Mouse (Mus musculus): ENCODE data around the gene Cd8a. TPM values are rescaled to one million over a fixed set of nuclear protein-coding genes. Genes with fewer than 3 reads are reported as not detected.

The Cd8a gene
- polyA plus RNA-seq, 2 experiments = 0.03 TPM; not detected in 1

DNA sequence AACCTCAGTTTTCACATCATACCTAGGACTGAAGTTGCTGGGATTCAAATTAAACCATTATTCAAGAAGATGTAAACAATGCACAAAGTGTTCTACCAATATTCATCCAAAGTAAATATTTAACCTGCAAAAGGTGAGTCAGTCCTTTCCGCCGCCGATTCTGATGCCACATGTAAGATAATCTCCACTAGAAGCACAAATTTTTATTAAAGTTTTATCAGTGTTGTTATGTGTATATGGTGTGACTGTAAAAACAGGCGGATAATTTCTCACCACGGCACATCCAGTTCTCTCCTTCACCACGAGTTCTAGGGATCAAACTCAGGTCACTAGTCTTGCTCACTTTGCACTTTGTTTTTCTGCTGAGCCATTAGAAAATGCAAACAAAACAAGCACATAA is 47.6 kb downstream of the Cd8a start:
- Histone ChIP-seq H3K9me3 (ENCODE audit: control insufficient read depth, low read length) (no peaks in the 10 kb centered on the region), H3K27me3 (ENCODE audit: control insufficient read depth, insufficient read depth, low read length) (no peaks in the 10 kb centered on the region), H3K4me1 (ENCODE audit: control insufficient read depth, insufficient read depth, low read length) (no peaks in the 10 kb centered on the region), H3K4me3 (replicated peaks; ENCODE audit: low read length) (no peak overlapping the region), H3K36me3 (ENCODE audit: control insufficient read depth, insufficient read depth, low read length) (peaks cover 7% of the 10 kb centered on the region; the same call in 1 of the 2 replicates), H3K4me2 (replicated peaks; ENCODE audit: low read depth, low read length, severe bottlenecking) (no peak overlapping the region), H3K27ac (replicated peaks; ENCODE audit: low read depth, low read length) (no peak overlapping the region), H3K9ac (ENCODE audit: low read depth, low read length, severe bottlenecking) (no peak overlapping the region)
- WGBS = 85% methylated on average over 6 of the region's 6 CpGs
- DNase-seq (ENCODE audit: low spot score) (no peak), ATAC-seq (ENCODE audit: low FRiP score, low read depth) (no peak)
- TF ChIP-seq POLR2A (IDR thresholded peaks at IDR 0.05; ENCODE audit: borderline replicate concordance, extremely low read depth, insufficient read depth, insufficient read length) = no peak

DNA sequence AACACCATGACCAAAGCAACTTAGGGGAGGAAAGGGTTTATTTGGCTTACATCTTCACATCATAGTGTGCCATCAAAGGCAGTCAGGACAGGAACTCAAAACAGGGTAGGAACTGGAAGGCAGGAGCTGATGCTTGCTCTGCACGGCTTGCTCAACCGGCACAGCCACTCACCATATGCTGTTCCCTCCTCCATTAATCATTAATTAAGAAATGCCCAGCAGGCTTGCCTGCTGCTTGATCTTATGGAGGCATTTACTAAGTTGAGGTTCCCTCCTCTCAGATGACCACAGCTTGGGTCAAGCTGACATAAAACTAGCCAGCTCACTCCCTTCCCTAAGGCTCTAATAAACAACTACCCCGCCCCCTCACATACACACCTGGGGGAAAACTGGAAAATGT is 48.9 kb downstream of the Cd8a start:
- WGBS = 76% methylated on average over 3 of the region's 3 CpGs
- Histone ChIP-seq H3K27ac (replicated peaks; ENCODE audit: low read depth, low read length) (no peak overlapping the region), H3K4me1 (ENCODE audit: control insufficient read depth, insufficient read depth, low read length) (no peaks in the 10 kb centered on the region)

DNA sequence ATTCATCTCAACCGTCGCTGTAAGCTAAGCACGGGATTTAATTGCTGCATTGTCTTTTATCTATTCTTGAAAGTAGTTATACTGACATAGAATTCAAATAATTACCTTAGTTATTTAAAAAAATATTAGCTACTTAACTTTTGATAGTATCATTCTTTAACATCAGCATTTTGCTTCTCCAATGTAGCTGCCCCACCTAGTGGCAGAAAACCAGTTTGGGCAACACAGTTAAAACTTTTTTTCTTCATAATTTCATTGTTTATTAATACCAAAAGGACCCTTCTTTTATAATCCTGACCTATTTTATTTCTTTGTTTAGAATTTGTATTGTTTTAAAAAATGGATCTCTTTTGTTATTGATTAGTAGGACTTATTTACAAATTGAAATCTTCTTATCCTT is 49.9 kb downstream of the Cd8a start:
- H3K9ac ChIP-seq (ENCODE audit: low read depth, low read length, severe bottlenecking) = no peak overlapping the region
- DNase-seq (ENCODE audit: low spot score) (no peak), ATAC-seq (ENCODE audit: low FRiP score, low read depth) (no peak)
- no peaks in the 10 kb centered on the region for H3K9me3 ChIP-seq (ENCODE audit: control insufficient read depth, low read length)
- H3K36me3 ChIP-seq (ENCODE audit: control insufficient read depth, insufficient read depth, low read length) = peaks cover 15% of the 10 kb centered on the region
- no peak overlapping the region for H3K4me2 ChIP-seq (replicated peaks; ENCODE audit: low read depth, low read length, severe bottlenecking)
- no peak overlapping the region for H3K27ac ChIP-seq (replicated peaks; ENCODE audit: low read depth, low read length)
- H3K27me3 ChIP-seq (ENCODE audit: control insufficient read depth, insufficient read depth, low read length) = no peaks in the 10 kb centered on the region
- TF ChIP-seq POLR2A (IDR thresholded peaks at IDR 0.05; ENCODE audit: borderline replicate concordance, extremely low read depth, insufficient read depth, insufficient read length) = no peak
- no peak overlapping the region for H3K4me3 ChIP-seq (replicated peaks; ENCODE audit: low read length)
- no peaks in the 10 kb centered on the region for H3K4me1 ChIP-seq (ENCODE audit: control insufficient read depth, insufficient read depth, low read length)
- 92% methylated on average over 3 of the region's 3 CpGs for WGBS

More for the DNA sequence above, 48.9 kb downstream of the Cd8a start:
- no peak overlapping the region for H3K9ac ChIP-seq (ENCODE audit: low read depth, low read length, severe bottlenecking)
- no peaks in the 10 kb centered on the region for H3K9me3 ChIP-seq (ENCODE audit: control insufficient read depth, low read length)
- no peaks in the 10 kb centered on the region for H3K27me3 ChIP-seq (ENCODE audit: control insufficient read depth, insufficient read depth, low read length)
- no peak for TF ChIP-seq POLR2A (IDR thresholded peaks at IDR 0.05; ENCODE audit: borderline replicate concordance, extremely low read depth, insufficient read depth, insufficient read length)
- no peak overlapping the region for H3K4me3 ChIP-seq (replicated peaks; ENCODE audit: low read length)
- H3K36me3 ChIP-seq (ENCODE audit: control insufficient read depth, insufficient read depth, low read length) = peaks cover 11% of the 10 kb centered on the region
- DNase-seq (ENCODE audit: low spot score) = no peak
- no peak for ATAC-seq (ENCODE audit: low FRiP score, low read depth)
- H3K4me2 ChIP-seq (replicated peaks; ENCODE audit: low read depth, low read length, severe bottlenecking) = no peak overlapping the region

DNA sequence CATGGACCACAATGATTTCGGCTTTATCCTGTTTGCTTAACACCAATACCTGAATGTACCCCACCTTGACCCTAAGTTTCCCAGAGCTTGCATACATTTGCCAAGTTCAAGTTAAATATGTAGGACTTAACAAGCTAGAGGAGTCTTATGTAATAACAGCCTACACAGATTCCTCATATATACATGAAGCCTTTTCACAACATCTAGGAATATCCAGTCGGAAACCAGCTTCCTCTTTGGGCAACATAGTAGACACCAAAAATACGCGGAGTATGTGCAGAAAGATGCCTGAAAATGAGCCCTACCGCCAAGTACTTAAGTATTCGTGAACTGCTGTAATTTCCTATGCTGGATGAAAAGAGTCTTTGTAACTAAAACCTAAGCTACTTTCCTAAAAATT is 52.5 kb downstream of the Cd8a start:
- no peak overlapping the region for H3K27ac ChIP-seq (replicated peaks; ENCODE audit: low read depth, low read length)
- no peak overlapping the region for H3K4me2 ChIP-seq (replicated peaks; ENCODE audit: low read depth, low read length, severe bottlenecking)
- no peak overlapping the region for H3K9ac ChIP-seq (ENCODE audit: low read depth, low read length, severe bottlenecking)
- peaks cover 8% of the 10 kb centered on the region for H3K36me3 ChIP-seq (ENCODE audit: control insufficient read depth, insufficient read depth, low read length)
- H3K4me1 ChIP-seq (ENCODE audit: control insufficient read depth, insufficient read depth, low read length) = no peaks in the 10 kb centered on the region
- no peak for TF ChIP-seq POLR2A (IDR thresholded peaks at IDR 0.05; ENCODE audit: borderline replicate concordance, extremely low read depth, insufficient read depth, insufficient read length)
- DNase-seq (ENCODE audit: low spot score) = no peak
- H3K9me3 ChIP-seq (ENCODE audit: control insufficient read depth, low read length) = no peaks in the 10 kb centered on the region
- ATAC-seq (ENCODE audit: low FRiP score, low read depth) = no peak
- WGBS = 82% methylated on average over 6 of the region's 6 CpGs
- no peak overlapping the region for H3K4me3 ChIP-seq (replicated peaks; ENCODE audit: low read length)
- H3K27me3 ChIP-seq (ENCODE audit: control insufficient read depth, insufficient read depth, low read length) = no peaks in the 10 kb centered on the region

DNA sequence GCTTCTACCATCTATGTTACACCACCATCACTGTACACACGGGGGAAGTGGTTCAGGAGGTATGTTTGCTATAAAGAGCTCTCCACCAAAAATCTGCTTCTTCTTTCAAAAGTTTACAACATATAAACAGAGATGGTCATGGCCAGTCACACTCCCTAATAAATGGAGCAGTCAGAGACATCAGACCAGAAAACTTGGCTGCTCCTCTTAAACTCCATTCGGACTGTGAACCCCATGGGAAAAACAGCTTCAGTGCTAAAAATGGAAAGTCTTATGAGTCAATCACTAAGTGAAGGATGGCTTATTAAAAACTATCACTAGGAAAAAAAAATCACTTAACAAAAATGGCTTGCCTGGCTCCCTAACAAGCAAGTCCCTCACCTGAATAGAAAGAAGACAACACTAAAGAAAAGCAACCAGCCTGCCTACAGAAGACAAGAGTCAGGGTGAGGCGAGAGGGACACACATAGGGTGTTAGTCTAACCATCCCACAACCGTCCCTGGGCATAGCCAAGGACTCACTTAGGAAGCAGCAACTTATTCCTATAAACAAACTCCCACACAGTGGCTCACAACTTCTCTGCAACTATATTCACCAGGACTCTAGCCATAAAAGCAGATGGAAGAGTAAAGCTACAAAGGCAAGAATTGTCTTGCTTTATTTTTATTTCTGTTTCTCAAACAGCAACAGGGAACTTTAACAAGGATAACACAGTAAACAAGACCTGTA is 54.9 kb downstream of the Cd8a start:
- H3K4me3 ChIP-seq (replicated peaks; ENCODE audit: low read length) = no peak overlapping the region
- no peak overlapping the region for H3K9ac ChIP-seq (ENCODE audit: low read depth, low read length, severe bottlenecking)
- no peak overlapping the region for H3K27ac ChIP-seq (replicated peaks; ENCODE audit: low read depth, low read length)
- no peaks in the 10 kb centered on the region for H3K9me3 ChIP-seq (ENCODE audit: control insufficient read depth, low read length)
- no peaks in the 10 kb centered on the region for H3K27me3 ChIP-seq (ENCODE audit: control insufficient read depth, insufficient read depth, low read length)
- no peak overlapping the region for H3K4me2 ChIP-seq (replicated peaks; ENCODE audit: low read depth, low read length, severe bottlenecking)
- peaks cover 8% of the 10 kb centered on the region for H3K36me3 ChIP-seq (ENCODE audit: control insufficient read depth, insufficient read depth, low read length)
- 82% methylated on average over 4 of the region's 4 CpGs for WGBS
- no peak for TF ChIP-seq POLR2A (IDR thresholded peaks at IDR 0.05; ENCODE audit: borderline replicate concordance, extremely low read depth, insufficient read depth, insufficient read length)
- H3K4me1 ChIP-seq (ENCODE audit: control insufficient read depth, insufficient read depth, low read length) = 0 out of 2 replicates have a peak, but pooled peaks cover 3% of the 10 kb centered on the region
- ATAC-seq (ENCODE audit: low FRiP score, low read depth) (no peak), DNase-seq (ENCODE audit: low spot score) (no peak)

Other genes with a start within 250 kb of the Cd8a start
- 5.6 and 5.9 TPM in 2 replicates for gene Thnsl2, start 229.0 kb upstream of the Cd8a start, polyA plus RNA-seq (2012; rRNA removed)
- 8.6 and 9.1 TPM in 2 replicates for gene Thnsl2, start 229.0 kb upstream of the Cd8a start, polyA plus RNA-seq (2014; fragmentation: Nextera tagmentation; extraction: Ambion mirVana)
- 0.23 TPM in 1 of 2 replicates, not detected in the other for gene Fabp1, start 173.6 kb upstream of the Cd8a start, polyA plus RNA-seq (2012; rRNA removed)
- not detected in 2 replicates for gene Fabp1, start 173.6 kb upstream of the Cd8a start, polyA plus RNA-seq (2014; fragmentation: Nextera tagmentation; extraction: Ambion mirVana)
- gene Krcc1, start 101.8 kb upstream of the Cd8a start, polyA plus RNA-seq (2012; rRNA removed) = 15.2 and 23.5 TPM in 2 replicates
- 45.9 and 47.0 TPM in 2 replicates for gene Krcc1, start 101.8 kb upstream of the Cd8a start, polyA plus RNA-seq (2014; fragmentation: Nextera tagmentation; extraction: Ambion mirVana)
- 26.1 and 26.3 TPM in 2 replicates for gene Smyd1, start 51.2 kb upstream of the Cd8a start, polyA plus RNA-seq (2012; rRNA removed)
- 14.9 and 19.1 TPM in 2 replicates for gene Smyd1, start 51.2 kb upstream of the Cd8a start, polyA plus RNA-seq (2014; fragmentation: Nextera tagmentation; extraction: Ambion mirVana)
- gene Cd8b1, start 50.6 kb upstream of the Cd8a start, polyA plus RNA-seq (2012; rRNA removed) = not detected in 2 replicates
- gene Cd8b1, start 50.6 kb upstream of the Cd8a start, polyA plus RNA-seq (2014; fragmentation: Nextera tagmentation; extraction: Ambion mirVana) = not detected in 2 replicates
- 34.9 and 35.9 TPM in 2 replicates for gene Rmnd5a, start 67.2 kb downstream of the Cd8a start, polyA plus RNA-seq (2012; rRNA removed)
- gene Rmnd5a, start 67.2 kb downstream of the Cd8a start, polyA plus RNA-seq (2014; fragmentation: Nextera tagmentation; extraction: Ambion mirVana) = 10.0 and 11.1 TPM in 2 replicates
- gene Rnf103, start 120.5 kb downstream of the Cd8a start, polyA plus RNA-seq (2012; rRNA removed) = 15.4 and 17.6 TPM in 2 replicates
- 19.8 and 22.4 TPM in 2 replicates for gene Rnf103, start 120.5 kb downstream of the Cd8a start, polyA plus RNA-seq (2014; fragmentation: Nextera tagmentation; extraction: Ambion mirVana)
- gene Chmp3, start 170.4 kb downstream of the Cd8a start, polyA plus RNA-seq (2012; rRNA removed) = 51.1 and 57.2 TPM in 2 replicates
- 64.4 and 70.6 TPM in 2 replicates for gene Chmp3, start 170.4 kb downstream of the Cd8a start, polyA plus RNA-seq (2014; fragmentation: Nextera tagmentation; extraction: Ambion mirVana)